Comparison of ENCODE assay signal across 16 mouse cellular contexts in the genomic region with DNA sequence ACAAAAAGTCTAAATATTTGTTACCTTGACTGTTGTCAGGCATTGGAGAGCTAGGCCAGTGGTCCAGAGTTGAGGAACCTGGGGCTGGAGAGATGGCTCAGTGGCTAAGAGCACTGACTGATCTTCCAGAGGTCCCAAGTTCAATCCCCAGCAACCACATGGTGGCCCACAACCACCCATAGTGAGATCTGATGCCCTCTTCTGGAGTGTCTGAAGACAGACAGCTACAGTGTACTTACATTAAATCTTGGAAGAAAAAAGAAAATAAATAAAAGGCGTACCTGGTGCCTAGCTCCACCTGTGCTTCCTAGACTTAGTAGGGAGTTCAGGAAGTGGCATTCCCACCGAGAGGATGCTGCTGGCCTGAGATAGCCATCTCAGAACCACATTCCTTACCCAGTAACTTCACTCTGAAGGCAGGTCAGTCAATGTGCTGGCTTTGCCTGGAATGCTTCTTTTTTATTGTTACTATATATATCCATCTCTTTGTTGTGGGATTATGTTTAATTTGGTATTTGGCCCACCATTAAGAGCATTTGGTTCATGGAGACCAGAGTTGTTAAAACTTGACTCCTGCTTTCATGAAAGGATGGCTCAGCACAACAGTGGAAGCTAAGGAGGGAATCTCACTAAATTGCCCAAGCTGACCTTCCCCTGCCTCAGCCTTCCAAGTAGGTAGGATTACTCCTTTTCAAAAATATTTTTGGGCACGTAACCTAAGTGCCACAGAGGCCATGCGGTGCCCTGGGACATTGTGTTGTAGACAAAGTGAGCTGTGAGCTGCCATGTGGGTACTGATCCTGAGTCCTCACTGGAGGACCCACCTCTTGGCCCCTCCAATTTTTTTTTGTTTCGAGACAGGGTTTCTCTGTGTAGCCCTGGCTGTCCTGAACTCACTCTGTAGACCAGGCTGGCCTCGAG. TPM values are rescaled to one million over a fixed set of nuclear protein-coding genes. Genes with fewer than 3 reads are reported as not detected.
A peak's percentile ranks its signal among the peaks of the same experiment; 100 is the strongest.
DNase-seq lines count a peak whose midpoint lies in the region; ATAC-seq and TF ChIP-seq lines count a peak whose summit lies in the region.
"Had no signal": no experiment of that assay in that cellular context is flagged by ENCODE, and none has a peak within 500 bp of the region (broad histone marks: within the 10 kb centered on the region; RNA-seq: fewer than 3 reads in every experiment).

No protein-coding gene starts in this region.

- WGBS in liver, embryonic 14.5 days (ENCODE audit: insufficient replicate concordance): 55% methylated on average over 6 of the region's 6 CpGs

- peak; percentile 65 for TF ChIP-seq POLR2A in CH12.LX (IDR thresholded peaks at IDR 0.05; ENCODE audit: low read depth, low read length)

- 0 out of 2 replicates have a peak, but pooled peaks have one; percentile 6 for ATAC-seq in liver, embryonic 14.5 days (ENCODE audit: insufficient read depth)
- ATAC-seq in erythroid progenitor cell, adult 5-6 weeks (replicated peaks; ENCODE audit: low FRiP score, poor library complexity, severe bottlenecking): no peak
- ATAC-seq: midbrain, embryonic 15.5 days had no signal

- in situ Hi-C loops in CH12.LX (cut with MboI; ENCODE audit: low pct_ligation_motif_present, low pct_unique_long_range_greater_than_20kb, low sequenced_read_pairs): no loop called here

- H3K4me1 ChIP-seq in CH12.LX (ENCODE audit: control insufficient read depth in 1 of 2, insufficient read depth in 2 of 2): peaks cover 10 to 27% of the 10 kb centered on the region in 2 experiments
- peaks cover 6 to 13% of the 10 kb centered on the region in 2 experiments for H3K4me1 ChIP-seq in liver, embryonic 14.5 days (replicated peaks; ENCODE audit: control insufficient read depth in 2 of 2, insufficient read depth in 2 of 2, low read length in 1 of 2)

- no peak overlapping the region for H3K4me2 ChIP-seq in CH12.LX (ENCODE audit: insufficient read depth, low read depth, poor library complexity, severe bottlenecking)
- no peak overlapping the region for H3K4me2 ChIP-seq in liver, embryonic 14.5 days (ENCODE audit: low read depth)
- H3K4me2 ChIP-seq: hindbrain, embryonic 14.5 days; midbrain, embryonic 15.5 days; neural tube, embryonic 13.5 days had no signal

- H3K79me2 ChIP-seq in CH12.LX (replicated peaks; ENCODE audit: control insufficient read depth, extremely low read depth, insufficient read depth, poor library complexity, severe bottlenecking): peaks cover 25% of the 10 kb centered on the region

- DNase-seq in layer of hippocampus, adult 2 months (ENCODE audit: low spot score in 2 of 2): no peak
- no peak for DNase-seq in layer of hippocampus, postnatal 25 days (ENCODE audit: extremely low spot score in 1 of 2, low spot score in 1 of 2)
- DNase-seq in CH12.LX (ENCODE audit: extremely low read depth) (no peak), R1 (ENCODE audit: low read depth, low spot score) (peak; percentile 67)
- DNase-seq in liver, embryonic 14.5 days (ENCODE audit: low read depth in 3 of 3, low spot score in 3 of 3): no peak
- no peak for DNase-seq in frontal cortex, postnatal 10 days (ENCODE audit: low spot score in 2 of 2)
- DNase-seq: cerebellum, postnatal 25 days; kidney, adult 2 months; lung, adult 18-20 months; spleen, adult 18-20 months had no signal

- no peak for TF ChIP-seq EP300 in CH12.LX (IDR thresholded peaks at IDR 0.05; ENCODE audit: low read length)
- no peak for TF ChIP-seq EP300 in liver, embryonic 14.5 days (IDR thresholded peaks at IDR 0.05; ENCODE audit: low read depth)

- H3K27ac ChIP-seq in layer of hippocampus, adult 2 months: no peak overlapping the region
- H3K27ac ChIP-seq in CH12.LX (ENCODE audit: insufficient read depth, low read depth): no peak overlapping the region
- H3K27ac ChIP-seq in liver, embryonic 14.5 days: no peak overlapping the region
- H3K27ac ChIP-seq: hindbrain, embryonic 14.5 days; midbrain, embryonic 15.5 days; neural tube, embryonic 13.5 days had no signal

- H3K36me3 ChIP-seq in CH12.LX (replicated peaks in 1 of 2; ENCODE audit: control insufficient read depth in 1 of 2, insufficient read depth in 1 of 2, low read length in 1 of 2): peaks cover 59 to 68% of the 10 kb centered on the region in 2 experiments
- peaks cover 47% of the 10 kb centered on the region for H3K36me3 ChIP-seq in liver, embryonic 14.5 days (replicated peaks; ENCODE audit: control insufficient read depth, insufficient read depth, low read depth)

- dilution Hi-C loops in CH12.LX (cut with MboI; ENCODE audit: extremely low pct_ligation_motif_present, extremely low pct_unique_long_range_greater_than_20kb, low sequenced_read_pairs): no loop called here

- H3K27me3 ChIP-seq in CH12.LX (replicated peaks): no peaks in the 10 kb centered on the region
- no peaks in the 10 kb centered on the region for H3K27me3 ChIP-seq in liver, embryonic 14.5 days (ENCODE audit: control insufficient read depth, insufficient read depth, low read length)
- H3K27me3 ChIP-seq: midbrain, embryonic 15.5 days; neural tube, embryonic 13.5 days had no signal

- TF ChIP-seq RAD21 in CH12.LX (IDR thresholded peaks at IDR 0.05; ENCODE audit: low read depth, low read length): no peak

- H3K9ac ChIP-seq in CH12.LX (ENCODE audit: insufficient read depth, low read depth): no peak overlapping the region
- H3K9ac ChIP-seq in liver, embryonic 14.5 days (replicated peaks): no peak overlapping the region
- H3K9ac ChIP-seq: hindbrain, embryonic 14.5 days; midbrain, embryonic 15.5 days; neural tube, embryonic 13.5 days had no signal

- no peaks in the 10 kb centered on the region for H3K9me3 ChIP-seq in CH12.LX (replicated peaks; ENCODE audit: low read length)
- H3K9me3 ChIP-seq in liver, embryonic 14.5 days (ENCODE audit: control insufficient read depth, low read length): no peaks in the 10 kb centered on the region
- H3K9me3 ChIP-seq: midbrain, embryonic 15.5 days; neural tube, embryonic 13.5 days had no signal

- H3K4me3 ChIP-seq in layer of hippocampus, adult 2 months: no peak overlapping the region
- H3K4me3 ChIP-seq in CH12.LX (replicated peaks in 1 of 3; ENCODE audit: low read depth in 2 of 3, low read length in 2 of 3, poor library complexity in 1 of 3): no peak overlapping the region
- no peak overlapping the region for H3K4me3 ChIP-seq in liver, embryonic 14.5 days (ENCODE audit: insufficient read depth in 1 of 2, low read depth in 2 of 2, low read length in 2 of 2)
- H3K4me3 ChIP-seq: midbrain, embryonic 15.5 days; neural tube, embryonic 13.5 days had no signal

- TF ChIP-seq CTCF in layer of hippocampus, adult 2 months (conservative IDR thresholded peaks at IDR 0.05): peak; percentile 41
- peak in 1 of 2 experiments; percentile 18; a peak in 1 of 4 replicates for TF ChIP-seq CTCF in CH12.LX (conservative IDR thresholded peaks at IDR 0.05 in 1 of 2, IDR thresholded peaks at IDR 0.05 in 1 of 2; ENCODE audit: low read depth in 2 of 2, low read length in 2 of 2)
- peak; percentile 17; the same call in 1 of the 2 replicates for TF ChIP-seq CTCF in liver, embryonic 14.5 days (IDR thresholded peaks at IDR 0.05; ENCODE audit: low read depth)

RNA-seq across cellular contexts. Expression of a gene that starts 6.5 kb away (rescaled TPM):
- 100 to 1,000 TPM; 509 to 527 TPM for total RNA-seq in layer of hippocampus, adult 2 months (2021)
- 100 to 1,000 TPM; 437 to 521 TPM for total RNA-seq in layer of hippocampus, postnatal 25 days (2021)
- total RNA-seq in CH12.LX (2012; rRNA removed): 5,379 and 5,435 TPM in 2 replicates
- total RNA-seq in CH12.LX (2014; rRNA removed): 2,191 and 2,455 TPM in 2 replicates
- 1,480 and 1,967 TPM in 2 replicates for polyA plus RNA-seq in CH12.LX (2012; ENCODE audit: insufficient read length, low read depth)
- 908 and 935 TPM in 2 replicates for polyA plus RNA-seq in liver, embryonic 14.5 days (2012; rRNA removed)
- polyA plus RNA-seq in liver, embryonic 14.5 days (2014; fragmentation: Nextera tagmentation; extraction: Ambion mirVana): 901 and 915 TPM in 2 replicates
- 1,437 and 1,602 TPM in 2 replicates for total RNA-seq in erythroid progenitor cell, adult 5-6 weeks (2015; ENCODE audit: low replicate concordance)
- total RNA-seq in erythroid progenitor cell, adult 5-6 weeks (2017; ENCODE audit: low replicate concordance): 328 and 447 TPM in 2 replicates

RNA-seq across cellular contexts. Expression of a gene that starts 15.8 kb away (rescaled TPM):
- 1 to 10 TPM; 6.9 to 7.2 TPM for total RNA-seq in layer of hippocampus, adult 2 months (2021)
- total RNA-seq in layer of hippocampus, postnatal 25 days (2021): 10 to 100 TPM; 10.9 to 11.9 TPM
- 12.0 and 13.8 TPM in 2 replicates for total RNA-seq in CH12.LX (2012; rRNA removed)
- 8.6 and 8.8 TPM in 2 replicates for total RNA-seq in CH12.LX (2014; rRNA removed)
- 14.7 and 18.5 TPM in 2 replicates for polyA plus RNA-seq in CH12.LX (2012; ENCODE audit: insufficient read length, low read depth)
- polyA plus RNA-seq in liver, embryonic 14.5 days (2012; rRNA removed): 1.7 and 2.0 TPM in 2 replicates
- polyA plus RNA-seq in liver, embryonic 14.5 days (2014; fragmentation: Nextera tagmentation; extraction: Ambion mirVana): 1.1 TPM in 2 replicates
- not detected in 2 replicates for total RNA-seq in erythroid progenitor cell, adult 5-6 weeks (2015; ENCODE audit: low replicate concordance)
- 0.51 and 0.61 TPM in 2 replicates for total RNA-seq in erythroid progenitor cell, adult 5-6 weeks (2017; ENCODE audit: low replicate concordance)

RNA-seq across cellular contexts. Expression of a gene that starts 23.0 kb away (rescaled TPM):
- under 1 TPM in 1 of 2 experiments, not detected in 1; 0.38 TPM for total RNA-seq in layer of hippocampus, adult 2 months (2021)
- total RNA-seq in layer of hippocampus, postnatal 25 days (2021): under 1 TPM; 0.27 to 0.75 TPM
- total RNA-seq in CH12.LX (2012; rRNA removed): 0.55 and 0.98 TPM in 2 replicates
- total RNA-seq in CH12.LX (2014; rRNA removed): not detected in 2 replicates
- polyA plus RNA-seq in CH12.LX (2012; ENCODE audit: insufficient read length, low read depth): not detected in 2 replicates
- not detected in 2 replicates for polyA plus RNA-seq in liver, embryonic 14.5 days (2012; rRNA removed)
- not detected in 2 replicates for polyA plus RNA-seq in liver, embryonic 14.5 days (2014; fragmentation: Nextera tagmentation; extraction: Ambion mirVana)
- total RNA-seq in erythroid progenitor cell, adult 5-6 weeks (2015; ENCODE audit: low replicate concordance): not detected in 2 replicates
- total RNA-seq in erythroid progenitor cell, adult 5-6 weeks (2017; ENCODE audit: low replicate concordance): not detected in 2 replicates
- total RNA-seq: adrenal gland, postnatal 4 days had no signal
- polyA plus RNA-seq: heart, embryonic 14.5 days; midbrain, embryonic 15.5 days; neural tube, embryonic 13.5 days had no signal

RNA-seq across cellular contexts. Expression of a gene that starts 24.0 kb away (rescaled TPM):
- total RNA-seq in layer of hippocampus, adult 2 months (2021): 10 to 100 TPM; 13.3 to 14.8 TPM
- 10 to 100 TPM; 10.5 to 12.1 TPM for total RNA-seq in layer of hippocampus, postnatal 25 days (2021)
- total RNA-seq in CH12.LX (2012; rRNA removed) (31.5 and 32.4 TPM in 2 replicates), CH12.LX (2014; rRNA removed) (49.7 and 51.1 TPM in 2 replicates)
- polyA plus RNA-seq in CH12.LX (2012; ENCODE audit: insufficient read length, low read depth): 32.9 and 36.3 TPM in 2 replicates
- 2.7 and 2.9 TPM in 2 replicates for polyA plus RNA-seq in liver, embryonic 14.5 days (2012; rRNA removed)
- polyA plus RNA-seq in liver, embryonic 14.5 days (2014; fragmentation: Nextera tagmentation; extraction: Ambion mirVana): 2.3 and 2.5 TPM in 2 replicates
- total RNA-seq in erythroid progenitor cell, adult 5-6 weeks (2015; ENCODE audit: low replicate concordance): not detected in 2 replicates
- 1.2 and 5.1 TPM in 2 replicates for total RNA-seq in erythroid progenitor cell, adult 5-6 weeks (2017; ENCODE audit: low replicate concordance)

RNA-seq across cellular contexts. Expression of a gene that starts 32.9 kb away (rescaled TPM):
- under 1 TPM; 0.26 to 0.47 TPM for total RNA-seq in layer of hippocampus, adult 2 months (2021)
- total RNA-seq in layer of hippocampus, postnatal 25 days (2021): under 1 TPM; 0.47 TPM
- total RNA-seq in CH12.LX (2012; rRNA removed) (33.9 and 39.6 TPM in 2 replicates), CH12.LX (2014; rRNA removed) (34.0 and 36.8 TPM in 2 replicates)
- 40.3 and 43.1 TPM in 2 replicates for polyA plus RNA-seq in CH12.LX (2012; ENCODE audit: insufficient read length, low read depth)
- polyA plus RNA-seq in liver, embryonic 14.5 days (2012; rRNA removed): 13.2 and 19.4 TPM in 2 replicates
- polyA plus RNA-seq in liver, embryonic 14.5 days (2014; fragmentation: Nextera tagmentation; extraction: Ambion mirVana): 30.1 and 31.3 TPM in 2 replicates
- 67.8 and 92.6 TPM in 2 replicates for total RNA-seq in erythroid progenitor cell, adult 5-6 weeks (2015; ENCODE audit: low replicate concordance)
- total RNA-seq in erythroid progenitor cell, adult 5-6 weeks (2017; ENCODE audit: low replicate concordance): 69.3 and 112 TPM in 2 replicates

Comparison
In these comparisons a context has a peak if more than half of its experiments do, and no peak if none do; other contexts are left out.
1. RNA of a gene that starts 15.8 kb away (total RNA-seq): 8.6 to 13.8 TPM in CH12.LX, 10.9 to 11.9 TPM in layer of hippocampus, postnatal 25 days and 6.9 to 7.2 TPM in layer of hippocampus, adult 2 months; 0.51 to 0.61 TPM in erythroid progenitor cell, adult 5-6 weeks; every median in the first group is over 4 times any median in the second.